ENCODE assay signal across 22 mouse cellular contexts in genomic region chr1:44178086-44178485, GRCm38 (mm10). TPM values are rescaled to one million over a fixed set of nuclear protein-coding genes. Genes with fewer than 3 reads are reported as not detected.
"Had no signal": no experiment of that assay in that cellular context is flagged by ENCODE, and none has a peak within 500 bp of the region (broad histone marks: within the 10 kb centered on the region; RNA-seq: fewer than 3 reads in every experiment).

No protein-coding gene starts in this region.

- H3K27ac ChIP-seq: neural tube, embryonic 15.5 days; stomach, embryonic 15.5 days; stomach, postnatal 0 days had no signal

- H3K27me3 ChIP-seq: neural tube, embryonic 15.5 days; stomach, embryonic 15.5 days had no signal

- H3K9ac ChIP-seq: neural tube, embryonic 15.5 days; stomach, embryonic 15.5 days had no signal

- H3K4me1 ChIP-seq: neural tube, embryonic 15.5 days; stomach, embryonic 15.5 days had no signal

- H3K4me2 ChIP-seq: neural tube, embryonic 15.5 days; stomach, embryonic 15.5 days had no signal

- H3K9me3 ChIP-seq: neural tube, embryonic 15.5 days; stomach, embryonic 15.5 days had no signal

- DNase-seq: retina, postnatal 1 day; right cerebral cortex, adult 18-20 months; right cerebral cortex, postnatal 14 days; right cerebral cortex, postnatal 25 days; right cerebral cortex, postnatal 4 days; spleen, adult 18-20 months; thymus, adult 18-20 months; thymus, adult 2 months; thymus, postnatal 14 days; thymus, postnatal 25 days; thymus, postnatal 36 days; thymus, postnatal 4 days had no signal

- H3K4me3 ChIP-seq: neural tube, embryonic 15.5 days; stomach, embryonic 15.5 days had no signal

RNA-seq across cellular contexts. Expression of gene Mettl21e, which starts 40.7 kb away (rescaled TPM):
- total RNA-seq: neutrophil, adult 5-6 weeks had no signal
- polyA plus RNA-seq: neural tube, embryonic 14.5 days; small intestine, adult 2 months; spleen, adult 2 months; stomach, embryonic 14.5 days; testis, adult 2 months; thymus, adult 2 months; thymus, postnatal 0 days had no signal
